Mouse (Mus musculus) liver, adult 2 months (tissue): ENCODE data around the gene Hps3.

Experiments used
- CTCF ChIP-seq: fragments of 200-500 bp; IDR thresholded peaks from 2 replicates; pipeline ENCODE4 v1.5.1; 2011; ENCODE audit warnings: low read depth, low read length, control low read depth
- POLR2A ChIP-seq: fragments of 200-500 bp; IDR thresholded peaks from 2 replicates; pipeline ENCODE4 v1.6.1; 2011; ENCODE audit warnings: low read length, control low read depth; ENCODE audit not compliant: insufficient read depth; ENCODE audit errors: extremely low read depth

GRCm38 (mm10) chr3:19953425-19953824 is 81.7 kb downstream of the Hps3 start:
- TF ChIP-seq CTCF (no peak), POLR2A (no peak)
